Mouse (Mus musculus) liver, postnatal 0 days (tissue): ENCODE data around the gene Icam4.
A peak's percentile ranks its signal among the peaks of the same experiment; 100 is the strongest.

Source experiments
- CTCF ChIP-seq: sonication (generic); IDR thresholded peaks from 2 replicates; pipeline ENCODE4 v1.5.1; 2016; ENCODE audit warnings: antibody characterized with exemption, low read depth
- EP300 ChIP-seq: IDR thresholded peaks from 2 replicates; pipeline ENCODE4 v1.6.1; 2016; ENCODE audit warnings: antibody characterized with exemption, low read depth, mild to moderate bottlenecking

GRCm38 (mm10) chr9:21029291-21030054 lies at the start of gene Icam4:
- TF ChIP-seq CTCF, result peak; percentile 97
- TF ChIP-seq EP300, result peak; percentile 94
